Mouse (Mus musculus) right cerebral cortex, postnatal 4 days (tissue): ENCODE measurements around the gene Ddx6.
"Not testable (repeated sequence)": the region's sequence is repeated elsewhere in the genome, so short reads cannot be mapped to it uniquely, and the experiment has no call there.

Source experiments
- DNase-seq: peaks from one replicate; pipeline ENCODE4 v3.0.0-alpha.2; 2022

Ddx6 gene

DNA sequence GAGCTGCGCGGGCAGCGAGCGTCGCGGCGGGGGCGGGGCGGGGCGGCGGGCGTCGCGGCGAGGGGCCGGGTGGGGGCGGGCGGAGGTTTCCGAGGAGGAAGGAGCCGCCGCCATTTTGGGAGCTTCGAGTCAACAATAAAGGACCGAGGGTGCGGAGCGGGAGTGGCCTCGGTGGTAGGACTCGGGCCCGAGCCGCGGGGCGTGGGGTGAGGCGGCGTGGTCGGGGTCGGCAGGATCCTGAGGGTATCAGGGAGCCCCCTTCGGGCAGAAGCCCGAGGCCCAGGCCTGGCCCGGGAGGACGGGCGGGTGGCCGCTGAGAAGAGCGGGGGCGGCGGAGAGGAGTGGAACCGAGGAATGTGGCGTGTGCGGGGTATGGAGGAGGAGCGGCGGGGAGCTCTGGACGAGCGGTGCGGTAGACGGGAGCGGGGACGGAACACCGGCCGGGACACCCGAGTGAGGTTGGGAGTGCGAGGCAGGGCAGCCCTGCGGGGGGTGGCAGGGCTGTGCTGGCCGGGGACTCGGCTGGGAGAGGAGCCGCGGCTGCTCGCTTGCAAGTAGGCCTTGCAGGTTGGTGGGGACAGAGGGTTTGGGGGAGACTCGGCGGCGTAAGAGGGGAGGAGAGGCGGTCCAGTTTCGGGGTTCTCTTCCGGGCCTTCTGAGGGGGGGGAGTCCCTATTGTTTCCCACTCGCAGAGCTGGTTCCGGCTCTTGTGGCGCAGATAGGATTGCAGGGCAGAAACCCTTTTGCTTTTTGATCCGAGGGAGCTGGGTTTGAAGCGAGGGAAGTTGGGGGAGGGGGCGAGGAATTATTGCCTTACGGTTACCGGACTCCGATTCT, at the start of gene Ddx6:
Gene Ddx6 (plus strand): TSS at position 114 of the 837 bp plus-strand sequence.
- peak; percentile 73 for DNase-seq

GRCm38 (mm10) chr9:44561597-44561996, 43.1 kb upstream of the Ddx6 start, which contains the start of gene Cxcr5:
Gene Cxcr5 (minus strand): TSS chr9:44561877.
- no peak for DNase-seq

GRCm38 (mm10) chr9:44562936-44563335, 41.8 kb upstream of the Ddx6 start:
- DNase-seq, result no peak

GRCm38 (mm10) chr9:44565367-44565766, 39.3 kb upstream of the Ddx6 start:
- no peak for DNase-seq

- no peak for DNase-seq
Observed at GRCm38 (mm10) chr9:44567338-44568082, 37.2 kb upstream of the Ddx6 start.

DNA sequence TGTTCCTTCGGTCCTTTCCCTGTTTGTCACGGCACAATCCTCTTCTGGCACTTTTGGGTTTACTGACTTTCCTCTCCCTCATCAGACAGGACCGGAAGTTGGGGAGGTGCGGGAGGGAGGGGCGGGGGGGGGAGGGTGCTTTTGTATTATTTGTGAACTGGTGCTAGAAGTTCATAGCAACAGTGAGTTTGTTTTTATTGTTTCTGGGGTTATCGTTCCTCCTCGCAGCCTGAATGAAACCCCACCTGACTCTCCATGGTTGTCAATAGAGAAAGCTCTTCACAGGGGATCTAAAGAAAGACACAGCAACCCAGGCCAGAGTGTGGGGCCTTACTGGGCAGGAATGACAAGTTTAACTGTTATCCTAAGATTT, 36.6 kb upstream of the Ddx6 start:
- no peak for DNase-seq

DNA sequence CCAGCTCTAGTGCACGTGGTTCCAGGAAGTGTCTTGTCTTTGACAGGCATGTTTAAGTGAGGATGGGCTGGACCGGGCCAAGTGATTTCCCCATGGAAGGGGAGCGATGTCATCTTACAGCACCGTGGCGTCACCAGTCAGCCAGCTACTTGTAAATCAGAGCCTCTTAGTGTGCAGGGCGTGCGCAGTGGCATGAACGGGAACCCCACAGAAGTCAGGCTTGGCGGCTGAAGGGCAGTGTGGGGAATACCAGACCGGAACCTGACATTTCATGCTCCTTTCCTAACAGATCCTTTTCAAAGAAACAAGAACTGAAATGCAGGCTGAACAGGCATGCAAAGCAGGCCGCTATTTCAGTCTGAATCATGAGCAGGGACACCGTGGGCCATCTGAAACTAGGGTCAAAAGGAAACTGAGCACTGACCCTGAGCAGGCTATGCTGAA, 33.7 kb upstream of the Ddx6 start:
- no peak for DNase-seq

GRCm38 (mm10) chr9:44573306-44573705, 31.4 kb upstream of the Ddx6 start:
- DNase-seq, result no peak

DNA sequence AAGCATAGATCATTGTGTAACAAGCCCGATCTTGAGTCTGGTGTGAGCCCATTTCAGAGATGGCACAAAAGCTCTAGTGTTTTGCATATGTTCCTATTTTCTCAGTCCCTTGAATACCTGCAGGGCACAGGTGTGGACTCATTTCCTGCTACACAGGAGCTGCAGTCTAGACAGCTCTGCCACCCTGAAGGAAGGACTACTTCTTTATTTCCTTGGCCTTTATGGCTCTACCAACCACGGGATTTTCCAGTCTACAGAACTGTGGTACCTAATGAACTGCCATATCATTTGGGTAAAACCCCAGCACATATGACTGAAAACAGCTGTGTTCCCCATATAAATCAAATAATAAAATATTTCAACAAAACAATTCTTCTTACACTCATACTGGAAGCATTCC, 29.6 kb upstream of the Ddx6 start:
- no peak for DNase-seq

GRCm38 (mm10) chr9:44576046-44576445, 28.6 kb upstream of the Ddx6 start:
- DNase-seq, result not testable (repeated sequence)

DNA sequence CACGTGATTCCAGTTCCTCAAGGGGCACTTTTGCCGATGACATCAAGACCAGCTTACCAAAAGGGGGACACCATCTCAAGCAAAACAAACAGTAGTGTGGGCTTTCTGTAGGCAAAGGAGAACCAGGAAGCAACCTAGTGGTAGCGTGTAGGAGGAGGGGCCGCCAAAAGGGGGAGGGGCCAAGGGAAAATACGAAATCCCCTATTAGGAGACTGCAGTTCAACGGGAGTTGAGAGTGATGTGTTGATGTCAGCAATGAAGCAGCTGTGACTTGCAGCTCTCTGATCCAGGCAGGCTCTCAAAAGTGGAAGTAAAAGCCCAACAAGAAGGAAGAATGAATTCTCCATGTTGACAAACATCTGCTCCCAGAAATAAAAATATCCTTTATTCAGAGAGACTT, 25.3 kb upstream of the Ddx6 start:
- no peak for DNase-seq

DNA sequence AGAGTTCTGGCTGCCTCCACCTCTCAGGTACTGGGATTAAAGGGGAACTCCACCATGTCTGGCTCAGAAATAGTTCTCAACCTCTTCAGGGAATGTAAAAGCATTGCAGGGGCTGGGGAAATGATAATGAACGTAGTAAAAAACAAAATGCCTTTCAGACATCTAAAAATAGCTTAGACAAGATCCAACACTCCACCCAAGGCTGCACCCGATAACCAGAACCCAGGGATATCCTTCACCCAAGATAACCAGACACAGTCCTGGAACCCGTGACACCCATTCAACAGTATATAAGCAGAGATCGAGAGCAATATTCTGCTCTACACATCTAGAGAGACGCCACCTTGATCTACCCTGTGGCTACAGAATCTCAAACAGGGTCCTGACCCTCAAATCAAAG, 24.6 kb upstream of the Ddx6 start:
- no peak for DNase-seq

GRCm38 (mm10) chr9:44581423-44581822, 23.3 kb upstream of the Ddx6 start:
- DNase-seq, result no peak

DNA sequence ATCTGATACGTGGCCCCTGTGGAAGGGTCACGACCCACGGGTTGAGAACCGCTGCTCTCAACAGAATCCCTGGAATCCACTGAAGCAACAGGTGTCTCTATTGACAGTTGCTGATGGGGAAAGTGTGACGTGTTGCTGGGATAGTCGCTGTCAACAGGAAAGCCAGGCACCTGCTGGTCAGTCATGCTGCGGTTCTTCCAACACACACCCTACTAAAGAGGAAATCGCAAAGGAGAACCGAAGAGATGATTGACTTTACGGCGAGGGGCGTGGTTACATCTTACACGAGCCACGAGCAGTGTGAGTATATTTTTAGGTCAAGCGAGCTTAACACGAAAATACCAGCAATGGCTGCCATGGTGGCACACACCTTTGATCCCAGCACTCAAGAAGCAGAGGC, 22.3 kb upstream of the Ddx6 start:
- no peak for DNase-seq

GRCm38 (mm10) chr9:44586640-44587261, 17.9 kb upstream of the Ddx6 start:
- no peak for DNase-seq

DNA sequence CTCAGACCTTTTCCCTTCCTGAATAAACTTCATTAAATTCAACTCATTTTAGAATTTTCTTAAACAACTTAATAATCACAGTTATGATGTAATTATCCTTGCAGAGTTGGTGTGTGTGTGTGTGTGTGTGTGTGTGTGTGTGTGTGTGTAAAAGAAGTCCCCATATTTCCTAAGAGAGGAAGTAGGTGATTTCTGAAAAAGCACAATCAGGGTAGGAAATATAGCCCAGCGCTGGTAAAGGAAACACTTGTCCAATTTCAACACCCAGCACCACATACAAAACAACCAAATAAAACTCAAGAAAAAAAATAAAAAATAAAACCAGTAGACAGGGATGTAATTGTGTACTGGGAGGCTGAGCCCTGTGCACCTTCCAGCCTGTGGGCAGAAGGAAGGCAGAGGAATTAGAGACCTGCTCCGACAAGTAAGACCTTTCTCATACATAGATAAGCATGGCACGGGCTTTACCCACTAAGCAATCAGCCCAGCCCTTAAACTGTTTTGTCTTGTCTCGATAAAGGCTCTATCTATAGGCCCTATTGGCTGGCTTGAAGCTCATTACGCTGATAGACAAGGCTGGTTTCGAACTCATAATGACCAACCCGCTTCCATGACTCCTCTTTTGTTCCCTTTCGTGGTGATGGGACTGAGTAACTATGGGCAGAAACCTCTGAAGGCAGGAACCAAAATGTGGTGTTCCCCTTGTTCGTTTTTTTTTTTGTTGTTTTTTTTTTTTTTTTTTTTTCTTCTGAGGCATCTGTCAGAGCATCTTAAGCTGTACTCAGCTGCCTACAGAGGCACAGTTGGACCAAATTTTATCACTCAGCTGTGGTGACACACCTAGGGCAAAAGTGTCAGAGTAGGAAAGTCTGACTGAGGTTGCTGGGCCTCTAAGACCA, 17.2 kb upstream of the Ddx6 start:
- no peak for DNase-seq

- DNase-seq, result no peak
Observed at GRCm38 (mm10) chr9:44588605-44589004, 16.1 kb upstream of the Ddx6 start.

GRCm38 (mm10) chr9:44589095-44589494, 15.6 kb upstream of the Ddx6 start:
- DNase-seq, result no peak

DNA sequence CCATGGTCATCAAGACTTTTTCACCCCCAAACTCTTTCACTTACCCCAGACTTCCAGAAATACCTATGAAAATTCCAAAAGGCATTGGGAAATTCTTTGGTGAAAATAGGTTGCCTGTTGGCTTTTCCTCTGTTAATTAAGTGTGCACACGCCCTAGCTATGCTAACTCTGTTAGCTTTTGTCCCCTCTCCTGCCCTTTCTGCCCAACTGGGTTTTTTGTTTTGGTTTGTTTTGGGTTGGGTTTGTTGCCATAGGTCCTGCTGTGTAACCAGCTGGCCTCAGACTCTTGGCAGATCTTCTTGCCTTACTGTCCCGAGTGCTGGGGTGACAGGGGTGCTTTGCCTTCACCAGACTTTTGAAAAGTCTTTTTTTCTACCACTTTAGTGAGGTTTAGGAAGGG, 13.7 kb upstream of the Ddx6 start:
- no peak for DNase-seq

DNA sequence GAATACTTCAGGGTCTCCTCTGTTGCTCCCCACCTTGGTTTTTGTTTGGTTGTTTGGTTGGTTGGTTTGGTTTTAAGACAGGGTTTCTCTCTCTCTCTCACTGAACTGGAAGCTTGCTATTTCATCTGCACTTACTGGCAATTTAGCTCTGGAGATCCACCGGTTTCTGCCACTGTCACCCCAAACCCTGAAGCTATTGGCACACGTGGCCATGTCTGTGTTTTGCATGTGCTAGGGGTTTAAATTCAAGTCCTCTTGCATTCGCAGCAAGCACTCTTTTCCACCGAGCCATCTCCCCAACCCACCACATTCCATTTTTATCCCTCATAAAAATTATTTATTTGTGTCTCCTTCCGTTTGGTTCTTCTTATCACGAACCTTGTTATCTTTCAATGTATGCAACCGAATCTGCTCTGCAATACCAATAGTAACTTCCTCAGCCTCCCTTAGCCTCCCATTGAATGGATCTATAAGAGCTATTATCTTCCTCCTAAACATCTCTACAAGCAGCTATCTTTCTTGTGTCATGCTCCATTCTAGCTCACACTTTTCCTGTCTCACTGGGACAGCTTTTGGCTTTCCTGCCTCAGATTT, 13.0 kb upstream of the Ddx6 start:
- no peak for DNase-seq

DNA sequence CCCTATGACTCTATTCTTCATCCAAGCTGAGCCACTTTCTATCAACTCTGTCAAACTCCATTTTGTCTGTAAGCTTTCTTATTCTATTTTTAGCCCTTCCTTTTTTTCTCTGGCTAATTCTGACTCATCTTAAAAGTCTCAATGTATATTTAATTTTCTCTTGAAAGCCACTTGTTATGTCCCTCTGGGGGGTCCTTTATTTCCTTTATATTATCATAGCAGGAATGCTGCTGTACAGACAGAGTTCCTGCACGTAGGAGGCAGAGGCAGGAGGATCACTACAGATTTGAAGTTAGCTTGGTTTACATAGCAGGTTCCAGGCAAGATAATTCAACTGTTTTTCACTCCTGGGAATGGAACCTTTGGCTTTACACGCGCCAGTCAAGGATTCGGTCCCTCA, 11.5 kb upstream of the Ddx6 start:
- DNase-seq, result no peak

DNA sequence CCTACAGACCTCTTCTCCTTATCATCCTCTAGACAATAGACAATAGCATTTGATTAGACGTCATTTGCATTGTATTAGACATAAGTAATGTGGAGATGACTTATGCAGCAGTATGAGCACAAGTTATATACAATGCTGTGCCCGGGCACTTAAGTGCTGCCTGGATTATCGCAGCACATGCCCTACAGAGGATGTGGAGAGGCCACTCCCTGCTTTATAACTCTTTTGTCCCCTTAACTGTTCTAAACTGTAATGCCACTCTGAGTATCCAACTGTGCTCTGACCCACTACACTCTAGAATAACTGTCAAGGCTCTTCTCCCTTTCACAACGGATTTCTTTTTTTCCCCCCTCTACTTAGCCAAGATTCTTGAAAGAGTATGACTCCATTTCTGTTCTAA, 10.8 kb upstream of the Ddx6 start:
- no peak for DNase-seq
